Mouse (Mus musculus): Measurements from ENCODE around the gene Arf1. TPM values are rescaled to one million over a fixed set of nuclear protein-coding genes. Genes with fewer than 3 reads are reported as not detected.
"Not testable (repeated sequence)": the region's sequence is repeated elsewhere in the genome, so short reads cannot be mapped to it uniquely, and the experiment has no call there.

Arf1 gene
- polyA plus RNA-seq, 1 experiment from 2014 or later = 739 TPM

DNA sequence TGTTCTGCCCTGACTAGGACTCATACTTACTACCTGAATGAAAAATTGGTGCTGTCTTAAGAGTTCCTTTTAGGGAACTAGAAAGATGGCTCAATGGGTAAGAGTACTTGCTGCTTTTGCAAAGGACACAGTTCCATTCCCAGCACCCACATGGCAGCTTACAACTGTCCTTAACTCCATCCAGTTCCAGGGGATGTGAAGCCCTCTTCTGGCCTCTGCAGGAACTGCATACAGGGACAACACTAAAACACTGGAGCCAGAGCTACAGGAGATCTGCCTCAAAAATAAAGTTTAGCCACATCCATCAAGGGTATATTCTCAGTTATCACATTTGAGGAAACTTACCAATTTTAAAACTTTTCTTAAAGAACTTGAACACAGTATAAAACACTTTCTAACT, 9.0 kb downstream of the Arf1 start:
- ATAC-seq (ENCODE audit: low read depth) = no peak
- H3K9ac ChIP-seq (ENCODE audit: low read length) = no peak overlapping the region
- H3K9me3 ChIP-seq (ENCODE audit: control insufficient read depth, low read length) = no peaks in the 10 kb centered on the region
- no peaks in the 10 kb centered on the region for H3K27me3 ChIP-seq (ENCODE audit: control insufficient read depth, insufficient read depth, low read depth, low read length)
- H3K27ac ChIP-seq (ENCODE audit: low read length) = peak overlapping the region; percentile 83
- peaks cover 50% of the 10 kb centered on the region for H3K4me1 ChIP-seq (replicated peaks; ENCODE audit: control insufficient read depth, insufficient read depth, low read length)
- H3K4me2 ChIP-seq (ENCODE audit: low read depth, low read length) = peak overlapping the region; percentile 40
- H3K4me3 ChIP-seq (ENCODE audit: low read length) = no peak overlapping the region
- H3K36me3 ChIP-seq (ENCODE audit: control insufficient read depth, insufficient read depth, low read length) = peaks cover 7% of the 10 kb centered on the region; the same call in 1 of the 2 replicates

DNA sequence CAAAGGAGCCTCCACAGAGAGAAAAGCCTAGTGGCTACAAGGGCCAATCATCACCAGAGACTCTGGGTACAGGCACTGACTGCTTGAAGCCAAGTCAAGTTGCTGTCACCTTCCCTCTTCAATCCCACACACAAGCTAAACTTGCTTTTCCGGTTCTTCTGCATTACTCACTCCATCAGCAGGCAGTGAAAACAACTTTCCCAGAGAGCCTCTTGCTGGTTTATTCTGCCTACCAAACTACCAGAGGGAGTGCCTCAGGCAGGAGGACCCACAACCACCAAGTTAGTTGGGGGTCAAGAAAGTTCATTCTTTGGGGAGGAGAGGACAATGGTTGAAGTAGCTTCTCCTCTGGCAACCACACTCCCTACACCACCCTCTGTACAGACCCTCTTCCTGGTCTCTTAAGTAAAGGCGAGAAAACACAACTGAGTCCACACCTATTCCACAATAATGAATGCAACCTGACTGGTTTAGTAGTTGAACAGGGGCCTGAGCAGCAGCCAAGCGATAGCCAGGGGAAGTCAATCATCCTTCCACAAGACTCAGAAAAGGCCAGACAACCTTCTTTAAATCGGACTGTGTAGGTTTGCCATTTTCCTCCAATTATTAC, 9.6 kb downstream of the Arf1 start:
- peaks cover 45% of the 10 kb centered on the region for H3K4me1 ChIP-seq (replicated peaks; ENCODE audit: control insufficient read depth, insufficient read depth, low read length)
- H3K9ac ChIP-seq (ENCODE audit: low read length) = no peak overlapping the region
- peak; percentile 89 for ATAC-seq (ENCODE audit: low read depth)
- no peak overlapping the region for H3K4me3 ChIP-seq (ENCODE audit: low read length)
- H3K36me3 ChIP-seq (ENCODE audit: control insufficient read depth, insufficient read depth, low read length) = peaks cover 7% of the 10 kb centered on the region; the same call in 1 of the 2 replicates
- no peaks in the 10 kb centered on the region for H3K27me3 ChIP-seq (ENCODE audit: control insufficient read depth, insufficient read depth, low read depth, low read length)
- peak overlapping the region; percentile 40 for H3K4me2 ChIP-seq (ENCODE audit: low read depth, low read length)
- no peaks in the 10 kb centered on the region for H3K9me3 ChIP-seq (ENCODE audit: control insufficient read depth, low read length)
- H3K27ac ChIP-seq (ENCODE audit: low read length) = peak overlapping the region; percentile 83
- WGBS = 67% methylated on average over 4 of the region's 4 CpGs

DNA sequence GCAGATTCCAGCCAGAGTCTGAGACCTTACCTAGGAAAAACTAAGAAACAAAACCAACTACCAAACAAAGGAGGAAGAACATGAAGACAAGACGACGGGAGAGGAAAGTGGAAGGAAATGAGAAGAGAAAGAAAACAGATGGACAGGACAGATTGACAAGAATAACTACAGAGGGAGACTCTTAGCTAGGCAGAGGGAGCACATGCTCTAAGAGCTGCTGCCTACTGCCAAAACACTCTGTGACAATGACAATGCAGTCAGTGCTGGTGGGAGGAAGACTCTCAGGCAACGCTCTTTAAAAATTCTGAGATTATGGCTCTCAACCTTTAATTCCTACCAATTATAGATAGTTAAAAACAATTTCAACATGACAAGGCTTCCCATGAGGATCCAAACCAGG, 11.1 kb downstream of the Arf1 start:
- no peak overlapping the region for H3K27ac ChIP-seq (ENCODE audit: low read length)
- H3K4me3 ChIP-seq (ENCODE audit: low read length) = no peak overlapping the region
- no peak overlapping the region for H3K4me2 ChIP-seq (ENCODE audit: low read depth, low read length)
- H3K36me3 ChIP-seq (ENCODE audit: control insufficient read depth, insufficient read depth, low read length) = peaks cover 15% of the 10 kb centered on the region
- no peak overlapping the region for H3K9ac ChIP-seq (ENCODE audit: low read length)
- no peaks in the 10 kb centered on the region for H3K27me3 ChIP-seq (ENCODE audit: control insufficient read depth, insufficient read depth, low read depth, low read length)
- no peak for ATAC-seq (ENCODE audit: low read depth)
- 84% methylated on average over 3 of the region's 3 CpGs for WGBS
- H3K9me3 ChIP-seq (ENCODE audit: control insufficient read depth, low read length) = no peaks in the 10 kb centered on the region
- H3K4me1 ChIP-seq (replicated peaks; ENCODE audit: control insufficient read depth, insufficient read depth, low read length) = peaks cover 37% of the 10 kb centered on the region

DNA sequence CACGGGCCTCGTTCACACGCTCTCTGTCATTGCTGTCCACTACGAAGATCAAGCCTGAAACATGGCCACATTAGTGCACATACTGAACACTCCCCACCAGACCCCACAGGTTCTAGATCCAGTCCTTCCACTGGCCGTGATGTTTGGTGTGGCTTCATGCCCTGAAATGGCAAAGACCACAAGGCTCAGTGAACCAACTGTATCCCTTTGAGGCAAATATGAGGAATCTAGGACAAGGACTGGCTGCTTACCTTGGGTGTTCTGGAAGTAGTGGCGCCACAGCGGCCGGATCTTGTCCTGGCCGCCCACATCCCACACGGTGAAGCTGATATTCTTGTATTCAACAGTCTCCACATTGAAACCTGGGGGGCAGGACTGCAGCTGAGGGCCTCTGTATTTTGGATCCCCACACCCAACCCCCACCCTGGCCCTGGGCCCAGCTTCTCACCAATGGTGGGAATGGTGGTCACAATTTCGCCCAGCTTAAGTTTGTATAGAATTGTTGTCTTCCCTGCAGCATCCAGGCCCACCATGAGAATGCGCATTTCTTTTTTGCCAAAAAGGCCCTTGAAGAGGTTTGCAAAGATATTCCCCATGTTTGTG, 15.1 kb downstream of the Arf1 start:
- WGBS = 84% methylated on average over 12 of the region's 12 CpGs
- Histone ChIP-seq H3K27me3 (ENCODE audit: control insufficient read depth, insufficient read depth, low read depth, low read length) (no peaks in the 10 kb centered on the region), H3K4me2 (ENCODE audit: low read depth, low read length) (no peak overlapping the region), H3K9ac (ENCODE audit: low read length) (no peak overlapping the region), H3K36me3 (ENCODE audit: control insufficient read depth, insufficient read depth, low read length) (peaks cover 26% of the 10 kb centered on the region), H3K4me1 (replicated peaks; ENCODE audit: control insufficient read depth, insufficient read depth, low read length) (peaks cover 26% of the 10 kb centered on the region), H3K27ac (ENCODE audit: low read length) (no peak overlapping the region), H3K4me3 (ENCODE audit: low read length) (no peak overlapping the region), H3K9me3 (ENCODE audit: control insufficient read depth, low read length) (no peaks in the 10 kb centered on the region)
- no peak for ATAC-seq (ENCODE audit: low read depth)

DNA sequence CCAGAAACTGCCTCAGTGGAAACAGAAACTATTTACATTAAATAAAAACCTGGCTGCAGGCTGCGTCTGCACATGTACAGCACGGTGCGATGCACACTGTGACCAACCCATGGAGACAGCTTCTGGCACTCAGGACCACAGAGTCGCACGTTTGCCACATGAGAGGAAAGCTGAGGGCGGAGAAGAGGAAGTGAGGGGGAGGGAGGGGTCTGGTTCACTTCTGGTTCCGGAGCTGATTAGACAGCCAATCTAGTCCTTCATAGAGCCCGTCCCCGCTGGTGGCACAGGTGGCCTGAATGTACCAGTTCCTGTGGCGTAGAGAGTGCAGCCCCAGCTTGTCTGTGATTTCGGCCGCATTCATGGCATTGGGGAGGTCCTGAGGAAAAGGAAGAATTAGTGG, 15.8 kb downstream of the Arf1 start:
- H3K4me2 ChIP-seq (ENCODE audit: low read depth, low read length) = not testable (repeated sequence)

DNA sequence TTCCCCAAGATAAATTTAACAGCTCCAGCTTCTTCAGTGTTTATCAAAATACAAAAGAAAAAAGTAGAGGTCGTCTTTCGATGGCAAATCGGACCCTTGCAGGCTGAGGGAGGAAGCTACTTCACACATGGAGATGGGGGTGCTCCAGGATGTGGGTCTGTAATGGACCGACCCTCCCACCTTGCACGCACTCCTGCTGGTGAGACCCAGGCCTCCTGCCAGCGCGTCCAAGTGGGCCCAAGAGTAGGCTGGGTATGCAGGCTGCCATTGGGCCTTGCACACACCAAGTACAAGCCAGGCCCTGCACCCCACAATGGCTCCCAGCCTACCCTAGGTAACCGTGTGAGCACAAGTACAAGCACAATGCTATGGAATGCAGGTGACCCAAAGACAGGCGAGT, 16.5 kb downstream of the Arf1 start:
- peaks cover 24% of the 10 kb centered on the region for H3K36me3 ChIP-seq (ENCODE audit: control insufficient read depth, insufficient read depth, low read length)

More for the DNA sequence above, 15.8 kb downstream of the Arf1 start:
- not testable (repeated sequence) for H3K27me3 ChIP-seq (ENCODE audit: control insufficient read depth, insufficient read depth, low read depth, low read length); H3K27ac ChIP-seq (ENCODE audit: low read length); H3K9me3 ChIP-seq (ENCODE audit: control insufficient read depth, low read length); H3K4me3 ChIP-seq (ENCODE audit: low read length); ATAC-seq (ENCODE audit: low read depth); H3K9ac ChIP-seq (ENCODE audit: low read length)
- Histone ChIP-seq H3K36me3 (ENCODE audit: control insufficient read depth, insufficient read depth, low read length) (peaks cover 24% of the 10 kb centered on the region), H3K4me1 (replicated peaks; ENCODE audit: control insufficient read depth, insufficient read depth, low read length) (peaks cover 20% of the 10 kb centered on the region)
- WGBS = 69% methylated on average over 12 of the region's 12 CpGs

DNA sequence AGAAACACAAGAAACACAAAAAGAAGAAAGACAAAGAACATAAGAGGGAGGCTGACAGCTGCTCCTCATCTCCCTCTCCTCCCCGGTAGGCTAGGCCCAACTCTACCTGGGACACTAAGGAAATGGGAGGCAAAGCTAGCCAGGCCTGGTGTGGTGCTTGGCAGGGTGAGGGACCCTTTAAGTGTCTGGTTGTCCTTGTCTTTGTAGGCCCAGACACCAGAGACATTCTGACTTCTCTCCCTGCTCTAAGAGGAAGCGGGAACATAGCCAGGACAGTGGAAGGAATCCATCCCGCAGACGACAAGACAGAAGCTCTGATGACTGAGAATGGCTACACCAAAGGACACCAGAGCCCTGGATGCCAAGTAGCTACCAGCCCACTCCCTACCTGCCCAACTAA, 18.1 kb downstream of the Arf1 start:
- Histone ChIP-seq H3K9me3 (ENCODE audit: control insufficient read depth, low read length) (no peaks in the 10 kb centered on the region), H3K27ac (ENCODE audit: low read length) (no peak overlapping the region), H3K4me1 (replicated peaks; ENCODE audit: control insufficient read depth, insufficient read depth, low read length) (peaks cover 10% of the 10 kb centered on the region; the same call in 1 of the 2 replicates), H3K9ac (ENCODE audit: low read length) (no peak overlapping the region), H3K36me3 (ENCODE audit: control insufficient read depth, insufficient read depth, low read length) (peaks cover 29% of the 10 kb centered on the region), H3K27me3 (ENCODE audit: control insufficient read depth, insufficient read depth, low read depth, low read length) (no peaks in the 10 kb centered on the region), H3K4me3 (ENCODE audit: low read length) (no peak overlapping the region), H3K4me2 (ENCODE audit: low read depth, low read length) (no peak overlapping the region)
- 66% methylated on average over 4 of the region's 4 CpGs for WGBS
- ATAC-seq (ENCODE audit: low read depth) = no peak

More for the DNA sequence above, 16.5 kb downstream of the Arf1 start:
- H3K9me3 ChIP-seq (ENCODE audit: control insufficient read depth, low read length); H3K4me2 ChIP-seq (ENCODE audit: low read depth, low read length); H3K4me3 ChIP-seq (ENCODE audit: low read length); H3K9ac ChIP-seq (ENCODE audit: low read length); H3K27me3 ChIP-seq (ENCODE audit: control insufficient read depth, insufficient read depth, low read depth, low read length); H3K27ac ChIP-seq (ENCODE audit: low read length); ATAC-seq (ENCODE audit: low read depth): not testable (repeated sequence)
- 90% methylated on average over 9 of the region's 9 CpGs for WGBS
- peaks cover 15% of the 10 kb centered on the region for H3K4me1 ChIP-seq (replicated peaks; ENCODE audit: control insufficient read depth, insufficient read depth, low read length)

DNA sequence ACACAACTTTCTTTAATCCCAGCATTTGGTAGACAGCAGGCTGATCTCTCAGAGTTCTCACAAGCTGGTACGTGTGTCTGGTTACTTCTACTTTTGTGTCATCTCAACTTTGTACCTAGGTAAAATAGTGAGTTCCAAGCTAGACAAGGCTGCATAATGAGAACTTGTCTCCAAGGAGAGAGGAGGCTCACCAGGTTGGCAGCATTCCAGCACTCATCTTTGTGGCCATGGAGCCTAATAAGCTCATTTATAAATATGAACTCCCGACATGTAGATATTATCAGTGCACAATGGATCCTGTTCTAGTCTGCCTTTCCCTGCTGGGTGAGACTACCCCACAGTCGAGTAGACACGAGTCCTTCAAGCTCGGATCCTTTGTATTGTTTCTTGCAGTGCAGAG, 18.5 kb downstream of the Arf1 start:
- Histone ChIP-seq H3K9me3 (ENCODE audit: control insufficient read depth, low read length) (no peaks in the 10 kb centered on the region), H3K4me1 (replicated peaks; ENCODE audit: control insufficient read depth, insufficient read depth, low read length) (peaks cover 10% of the 10 kb centered on the region; the same call in 1 of the 2 replicates), H3K4me2 (ENCODE audit: low read depth, low read length) (peak overlapping the region; percentile 86), H3K4me3 (ENCODE audit: low read length) (peak overlapping the region; percentile 89), H3K27ac (ENCODE audit: low read length) (no peak overlapping the region), H3K9ac (ENCODE audit: low read length) (peak overlapping the region; percentile 91), H3K36me3 (ENCODE audit: control insufficient read depth, insufficient read depth, low read length) (peaks cover 29% of the 10 kb centered on the region), H3K27me3 (ENCODE audit: control insufficient read depth, insufficient read depth, low read depth, low read length) (no peaks in the 10 kb centered on the region)
- 55% methylated on average over 5 of the region's 5 CpGs for WGBS
- ATAC-seq (ENCODE audit: low read depth) = no peak

DNA sequence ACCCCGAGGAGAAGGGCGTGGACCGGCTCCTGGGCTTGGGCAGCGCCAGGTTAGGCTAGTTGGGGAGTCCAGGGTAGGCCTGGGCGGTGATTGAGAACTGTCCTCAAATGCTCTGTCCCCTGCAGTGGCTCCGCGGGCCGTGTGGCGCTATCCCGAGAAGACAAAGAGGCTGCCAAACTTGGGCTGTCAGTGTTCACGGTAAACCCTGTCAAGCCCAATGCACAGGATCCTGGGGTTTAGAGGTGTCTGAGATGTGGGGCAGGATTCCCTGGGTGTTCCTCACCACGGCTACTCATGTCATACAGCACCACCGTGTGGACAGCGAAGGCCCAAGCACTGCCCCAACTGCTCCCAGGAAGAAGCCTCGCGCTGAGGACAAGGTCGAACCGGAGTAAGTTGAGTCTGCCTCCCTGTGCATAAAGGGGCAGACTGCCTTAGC, 19.0 kb downstream of the Arf1 start:
- H3K27ac ChIP-seq (ENCODE audit: low read length) = peak overlapping the region; percentile 95
- no peaks in the 10 kb centered on the region for H3K27me3 ChIP-seq (ENCODE audit: control insufficient read depth, insufficient read depth, low read depth, low read length)
- peak; percentile 69 for ATAC-seq (ENCODE audit: low read depth)
- 4% methylated on average over 18 of the region's 18 CpGs for whole genome bisulfite sequencing
- peak overlapping the region; percentile 91 for H3K9ac ChIP-seq (ENCODE audit: low read length)
- peaks cover 10% of the 10 kb centered on the region; the same call in 1 of the 2 replicates for H3K4me1 ChIP-seq (replicated peaks; ENCODE audit: control insufficient read depth, insufficient read depth, low read length)
- peak overlapping the region; percentile 86 for H3K4me2 ChIP-seq (ENCODE audit: low read depth, low read length)
- no peaks in the 10 kb centered on the region for H3K9me3 ChIP-seq (ENCODE audit: control insufficient read depth, low read length)
- peak overlapping the region; percentile 89 for H3K4me3 ChIP-seq (ENCODE audit: low read length)
- H3K36me3 ChIP-seq (ENCODE audit: control insufficient read depth, insufficient read depth, low read length) = peaks cover 29% of the 10 kb centered on the region

Data from lung, embryonic 16.5 days (tissue).